Mouse (Mus musculus) hindbrain, postnatal 0 days (tissue): ENCODE results near the gene Ispd. TPM values are rescaled to one million over a fixed set of nuclear protein-coding genes. Genes with fewer than 3 reads are reported as not detected.
"Not testable (repeated sequence)": the region's sequence is repeated elsewhere in the genome, so short reads cannot be mapped to it uniquely, and the experiment has no call there.

Experiments used
- ATAC-seq: fragments of 200-750 bp; cut with Nextera tagmentation; 2 replicates; pipeline ENCODE4 v1.8.0; 2017; ENCODE audit warnings: mild to moderate bottlenecking, moderate TSS enrichment, moderate library complexity
- DNase-seq: peaks from one replicate; pipeline ENCODE4 v3.0.0-alpha.2; 2015; ENCODE audit warnings: low spot score
- H3K27ac ChIP-seq: fragments of 300-500 bp; sonication (generic); 2 replicates; pipeline ENCODE4 v1.5.1; 2014; ENCODE audit warnings: mild to moderate bottlenecking
- H3K27me3 ChIP-seq: fragments of 300-500 bp; sonication (generic); 2 replicates; pipeline ENCODE4 v1.6.1; 2014; ENCODE audit warnings: low read length, mixed read lengths; ENCODE audit not compliant: insufficient read depth
- H3K36me3 ChIP-seq: fragments of 300-500 bp; sonication (generic); 2 replicates; pipeline ENCODE4 v1.6.1; 2014; ENCODE audit warnings: low read length, mixed read lengths; ENCODE audit not compliant: insufficient read depth
- H3K4me1 ChIP-seq: fragments of 300-500 bp; sonication (generic); 2 replicates; pipeline ENCODE4 v1.6.1; 2014; ENCODE audit warnings: antibody characterized with exemption, low read length, mixed read lengths; ENCODE audit not compliant: insufficient read depth
- H3K4me2 ChIP-seq: fragments of 300-500 bp; sonication (generic); 2 replicates; pipeline ENCODE4 v1.6.1; 2014; ENCODE audit warnings: low read depth, mild to moderate bottlenecking, low read length, moderate library complexity, mixed read lengths
- H3K4me3 ChIP-seq: fragments of 300-500 bp; sonication (generic); 2 replicates; pipeline ENCODE4 v1.5.1; 2014; ENCODE audit warnings: low read length
- H3K9ac ChIP-seq: fragments of 300-500 bp; sonication (generic); replicated peaks from 2 replicates; pipeline ENCODE4 v1.6.1; 2014; ENCODE audit warnings: mild to moderate bottlenecking, low read length, moderate library complexity, mixed read lengths
- H3K9me3 ChIP-seq: fragments of 300-500 bp; sonication (generic); 2 replicates; pipeline ENCODE4 v1.6.1; 2016; ENCODE audit warnings: low read length, mixed read lengths
- CTCF ChIP-seq: IDR thresholded peaks from 2 replicates; pipeline ENCODE4 v1.5.1; 2016; ENCODE audit warnings: antibody characterized with exemption, control low read depth, low read depth
- WGBS: fragments of 180-500 bp; shearing (Covaris S2); extraction: QIAGEN DNeasy Blood & Tissue Kit; methylation state at CpG from one replicate; pipeline ENCODE4 v1.1.7; 2014; 5-methylcytosine and 5-hydroxymethylcytosine counted together
- polyA plus RNA-seq: library from polyadenylated mRNA; unstranded; fragments of >200 nt; fragmentation: Nextera tagmentation; extraction: Ambion mirVana; gene quantifications from 2 replicates; pipeline ENCODE4 v1.2.1, GENCODE M21; 2015
- total RNA-seq: library from RNA; depleted of rRNA; stranded (reverse); fragments of >200 nt; gene quantifications from 2 replicates; pipeline ENCODE4 v1.2.3, GENCODE M21; 2014

Ispd gene
- total and polyA plus RNA-seq, 2 experiments from 2014 or later = 7.6 to 13.3 TPM

DNA sequence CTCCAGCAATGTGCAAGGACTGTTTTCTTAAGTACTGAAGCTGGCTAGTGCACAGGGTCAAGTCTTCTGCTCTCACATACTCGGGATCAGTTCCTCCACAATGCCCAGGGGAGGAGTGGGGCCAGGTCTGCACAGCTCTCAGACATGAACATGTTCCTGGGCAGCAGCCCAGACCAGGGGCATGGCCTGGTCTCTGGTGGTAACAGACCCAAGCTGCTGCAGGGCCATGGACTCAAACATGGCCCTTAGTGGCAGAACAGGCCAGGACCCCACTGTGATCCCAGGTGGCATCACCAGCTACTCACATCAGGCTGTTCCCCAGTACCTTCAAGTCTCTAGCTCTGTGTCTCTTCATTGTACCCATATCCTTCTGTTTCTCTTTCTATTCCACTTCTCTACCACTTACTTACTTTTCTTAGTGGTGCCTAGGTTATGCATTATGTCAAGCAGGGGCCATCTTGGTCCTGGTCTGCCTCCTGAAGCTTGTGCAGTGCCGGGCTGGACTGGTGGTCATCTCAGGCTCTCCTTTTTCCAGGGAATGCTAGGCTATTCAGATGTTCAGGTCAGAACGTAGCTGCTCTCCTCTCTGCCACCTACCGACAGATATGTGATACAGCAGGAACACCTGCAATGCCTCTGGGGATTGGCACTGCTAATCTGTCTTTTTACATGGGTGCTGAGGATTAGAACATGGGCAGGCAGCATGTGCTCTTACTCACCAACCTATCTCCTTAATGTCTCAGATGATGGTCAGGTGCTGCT, 7.8 kb upstream of the Ispd start:
- ATAC-seq = no peak

DNA sequence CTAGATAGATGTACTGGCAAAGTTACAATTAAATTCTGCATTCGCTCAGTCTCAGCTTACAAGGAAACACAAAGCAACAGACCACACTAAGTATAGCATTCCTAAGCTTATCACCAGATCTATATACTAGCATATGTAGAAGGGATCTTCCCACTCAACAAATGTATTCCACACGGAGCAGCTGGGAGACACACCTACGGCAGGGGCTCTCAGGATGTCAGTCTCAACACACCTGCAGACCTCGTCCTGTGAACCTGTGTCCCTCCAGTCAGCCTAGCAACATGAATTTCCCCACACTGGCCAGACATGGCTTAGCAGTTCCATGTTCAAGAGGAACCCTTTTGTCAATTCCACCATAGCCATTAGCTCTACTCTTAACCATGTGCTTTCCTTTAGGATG, 4.9 kb upstream of the Ispd start:
- H3K4me2 ChIP-seq, H3K36me3 ChIP-seq, H3K27ac ChIP-seq, H3K27me3 ChIP-seq, H3K9ac ChIP-seq, H3K4me3 ChIP-seq, H3K4me1 ChIP-seq, H3K9me3 ChIP-seq, DNase-seq, ATAC-seq: not testable (repeated sequence)
- 92% methylated on average over 3 of the region's 4 CpGs for WGBS

More for the DNA sequence above, 7.8 kb upstream of the Ispd start:
- Histone ChIP-seq H3K9ac (no peak overlapping the region), H3K36me3 (no peaks in the 10 kb centered on the region), H3K4me1 (no peaks in the 10 kb centered on the region), H3K4me2 (no peak overlapping the region), H3K4me3 (no peak overlapping the region), H3K27me3 (no peaks in the 10 kb centered on the region), H3K9me3 (no peaks in the 10 kb centered on the region), H3K27ac (no peak overlapping the region)
- DNase-seq = no peak
- TF ChIP-seq CTCF = peak; percentile 51
- WGBS = 52% methylated on average over 4 of the region's 4 CpGs

DNA sequence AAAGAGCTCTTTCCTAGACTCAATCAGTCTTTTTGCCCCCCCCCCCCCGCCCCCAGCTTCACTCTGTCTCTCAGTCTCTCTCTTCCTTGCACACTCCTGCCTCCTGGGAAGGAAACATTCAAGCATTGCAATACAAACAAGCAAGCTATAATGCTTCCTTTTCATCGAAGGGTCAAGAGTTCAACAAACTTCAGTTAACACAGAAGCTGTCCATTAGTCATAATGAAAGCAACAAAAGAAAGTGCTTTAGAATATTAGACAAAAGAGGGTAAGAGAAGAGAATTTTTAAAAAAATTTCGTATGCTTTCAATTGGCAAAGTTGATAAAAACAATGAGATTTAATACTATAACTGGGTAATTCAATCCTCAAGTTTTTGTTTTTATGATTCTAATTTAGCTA, 996 bp upstream of the Ispd start:
- Histone ChIP-seq H3K36me3 (no peaks in the 10 kb centered on the region), H3K9me3 (no peaks in the 10 kb centered on the region), H3K4me3 (no peak overlapping the region), H3K9ac (no peak overlapping the region), H3K27me3 (no peaks in the 10 kb centered on the region), H3K4me2 (no peak overlapping the region), H3K27ac (no peak overlapping the region), H3K4me1 (peaks cover 10% of the 10 kb centered on the region; the same call in 1 of the 2 replicates)
- no peak for TF ChIP-seq CTCF
- ATAC-seq (no peak), DNase-seq (no peak)
- 23% methylated on average over 3 of the region's 3 CpGs for WGBS

DNA sequence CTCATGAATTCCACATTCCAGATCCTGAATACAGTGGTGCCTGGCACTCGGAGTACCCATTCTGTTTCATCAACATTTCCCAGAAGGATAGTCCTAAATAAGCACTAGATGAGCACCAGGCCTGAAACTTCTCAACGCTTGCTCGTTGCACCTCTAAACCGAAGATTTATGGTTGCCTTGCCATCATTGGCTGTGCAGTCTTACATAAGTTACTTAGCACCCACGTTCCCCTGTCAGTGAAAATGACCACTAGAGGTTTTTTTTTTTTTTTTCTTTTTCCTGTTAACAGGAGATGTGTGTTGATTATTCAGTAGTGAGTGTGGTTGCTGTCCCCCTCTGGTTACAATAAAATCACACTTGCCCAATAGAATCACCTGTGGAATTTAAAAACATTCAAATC, 444 bp upstream of the Ispd start:
- ATAC-seq (no peak), DNase-seq (peak; percentile 13)
- Histone ChIP-seq H3K27ac (peak overlapping the region; percentile 99), H3K4me2 (peak overlapping the region; percentile 83), H3K4me3 (no peak overlapping the region), H3K4me1 (peaks cover 10% of the 10 kb centered on the region; the same call in 1 of the 2 replicates), H3K9ac (peak overlapping the region; percentile 97; the same call in 1 of the 2 replicates), H3K9me3 (no peaks in the 10 kb centered on the region), H3K27me3 (no peaks in the 10 kb centered on the region), H3K36me3 (no peaks in the 10 kb centered on the region)
- TF ChIP-seq CTCF = no peak
- WGBS = 47% methylated on average over 5 of the region's 5 CpGs

DNA sequence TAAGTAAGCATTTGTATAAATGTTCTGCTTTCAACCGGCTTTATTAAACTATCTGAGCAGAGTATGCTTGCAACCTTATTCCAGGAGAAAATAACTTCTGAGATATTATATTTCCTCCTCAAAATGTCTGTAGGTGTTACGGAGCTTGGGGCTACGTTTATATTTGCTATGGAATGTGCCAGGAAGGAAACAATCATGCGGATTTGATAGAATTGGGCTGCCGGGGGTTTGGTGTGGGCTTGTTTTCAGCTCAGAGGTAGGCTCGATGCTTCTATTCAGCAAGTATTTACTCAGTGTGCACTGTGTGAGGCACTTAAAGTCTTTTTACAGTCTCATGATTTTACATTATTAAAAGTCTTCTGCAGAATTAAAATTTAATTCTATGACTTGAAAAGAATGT, 4.1 kb downstream of the Ispd start:
- H3K9me3 ChIP-seq = no peaks in the 10 kb centered on the region
- H3K36me3 ChIP-seq = no peaks in the 10 kb centered on the region
- no peak overlapping the region for H3K27ac ChIP-seq
- H3K4me1 ChIP-seq = peaks cover 10% of the 10 kb centered on the region; the same call in 1 of the 2 replicates
- TF ChIP-seq CTCF = no peak
- no peaks in the 10 kb centered on the region for H3K27me3 ChIP-seq
- H3K9ac ChIP-seq = no peak overlapping the region
- ATAC-seq (no peak), DNase-seq (no peak)
- no peak overlapping the region for H3K4me2 ChIP-seq
- H3K4me3 ChIP-seq = no peak overlapping the region
- WGBS = 63% methylated on average over 6 of the region's 6 CpGs

DNA sequence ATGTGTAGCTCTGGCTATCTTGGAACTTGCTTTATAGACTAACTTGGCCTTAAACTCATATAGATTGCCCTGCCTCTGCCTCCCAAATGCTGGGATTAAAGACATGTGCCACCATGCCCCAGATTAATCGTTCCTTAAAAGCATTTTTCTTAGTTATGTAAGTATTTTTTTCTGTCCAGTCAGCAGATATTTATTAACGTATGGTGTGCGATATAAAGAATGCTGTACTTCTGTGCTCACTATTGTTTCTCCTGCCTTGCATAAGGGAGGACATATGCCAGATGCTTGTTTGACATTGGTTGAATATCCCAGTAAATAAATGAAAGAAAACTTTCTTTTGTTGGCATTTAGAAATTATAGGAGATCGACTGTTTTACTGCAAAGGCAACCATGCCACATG, 5.7 kb downstream of the Ispd start:
- no peak for DNase-seq
- no peak for TF ChIP-seq CTCF
- no peak for ATAC-seq
- H3K4me2 ChIP-seq = no peak overlapping the region
- no peak overlapping the region for H3K9ac ChIP-seq
- 0 out of 2 replicates have a peak, but pooled peaks cover 2% of the 10 kb centered on the region for H3K9me3 ChIP-seq
- H3K27ac ChIP-seq = no peak overlapping the region
- 0 out of 2 replicates have a peak, but pooled peaks cover 3% of the 10 kb centered on the region for H3K4me1 ChIP-seq
- H3K27me3 ChIP-seq = no peaks in the 10 kb centered on the region
- H3K4me3 ChIP-seq = no peak overlapping the region
- 94% methylated on average over 4 of the region's 4 CpGs for WGBS
- no peaks in the 10 kb centered on the region for H3K36me3 ChIP-seq

DNA sequence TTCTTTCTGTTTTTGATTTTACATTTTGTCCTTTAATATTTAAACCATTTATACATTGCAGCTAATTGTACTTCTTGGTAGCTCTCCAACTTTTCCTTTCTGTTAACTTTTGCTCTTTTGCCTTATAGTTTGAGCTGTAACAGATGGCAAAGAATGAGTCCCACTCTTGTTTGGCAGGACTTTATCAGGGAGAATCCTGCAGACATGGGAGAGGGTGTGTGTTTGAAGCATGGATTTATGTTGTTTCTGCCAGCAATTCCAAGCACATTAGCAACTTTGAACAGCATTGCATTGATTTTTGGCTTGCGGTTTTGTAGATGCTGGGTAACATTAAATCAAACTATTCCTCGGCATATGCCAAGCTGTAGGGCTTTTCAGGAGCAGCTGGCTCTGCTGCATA, 13.9 kb downstream of the Ispd start:
- TF ChIP-seq CTCF = no peak
- DNase-seq (peak; percentile 7), ATAC-seq (no peak)
- Histone ChIP-seq H3K27ac (no peak overlapping the region), H3K9me3 (peaks cover 10% of the 10 kb centered on the region; the same call in 1 of the 2 replicates), H3K4me3 (no peak overlapping the region), H3K27me3 (no peaks in the 10 kb centered on the region), H3K4me2 (no peak overlapping the region), H3K9ac (no peak overlapping the region), H3K4me1 (no peaks in the 10 kb centered on the region), H3K36me3 (no peaks in the 10 kb centered on the region)
- WGBS = 64% methylated on average over 2 of the region's 2 CpGs
